Mouse (Mus musculus) bone marrow, adult 2 months (tissue): ENCODE measurements around the gene Nos1ap. TPM values are rescaled to one million over a fixed set of nuclear protein-coding genes. Genes with fewer than 3 reads are reported as not detected.

Source experiments
- H3K27ac ChIP-seq: fragments of 200-500 bp; 2 replicates; pipeline ENCODE4 v1.5.1; 2012; ENCODE audit warnings: low read depth, mild to moderate bottlenecking, control low read depth, inconsistent platforms, low read length; ENCODE audit not compliant: control insufficient read depth, poor library complexity, insufficient read depth
- H3K4me1 ChIP-seq: fragments of 200-500 bp; 2 replicates; pipeline ENCODE4 v1.6.1; 2011; ENCODE audit warnings: low read length; ENCODE audit not compliant: control insufficient read depth, insufficient read depth
- H3K4me3 ChIP-seq: fragments of 200-500 bp; replicated peaks from 2 replicates; pipeline ENCODE3; 2011; ENCODE audit warnings: mild to moderate bottlenecking, low read depth, low read length, control low read depth; ENCODE audit not compliant: control insufficient read depth
- CTCF ChIP-seq: fragments of 200-500 bp; IDR thresholded peaks from 2 replicates; pipeline ENCODE4 v1.5.1; 2011; ENCODE audit warnings: low read length, control low read depth; ENCODE audit not compliant: control insufficient read depth, insufficient read depth
- POLR2A ChIP-seq: fragments of 200-500 bp; IDR thresholded peaks from 2 replicates; pipeline ENCODE4 v1.6.1; 2011; ENCODE audit warnings: low read depth, mild to moderate bottlenecking, control low read depth, low read length, borderline replicate concordance; ENCODE audit not compliant: control insufficient read depth
- WGBS: fragments of 180-500 bp; shearing (Covaris S2); methylation state at CpG from one replicate; pipeline ENCODE4 v1.1.7; 2018; 5-methylcytosine and 5-hydroxymethylcytosine counted together
- polyA plus RNA-seq: library from polyadenylated mRNA; stranded (reverse); fragments of >200 nt; gene quantifications from 2 replicates; pipeline ENCODE4 v1.2.4, GENCODE M21; 2011; ENCODE audit warnings: low replicate concordance; ENCODE audit not compliant: missing spikeins, insufficient read depth, insufficient read length

Gene Nos1ap
- polyA plus RNA-seq, 1 experiment, result 68.3 TPM

- WGBS, result 89% methylated on average over 5 of the region's 5 CpGs
- Histone ChIP-seq H3K27ac (no peak overlapping the region), H3K4me1 (no peaks in the 10 kb centered on the region; the same call in 1 of the 2 replicates), H3K4me3 (no peak overlapping the region)
- TF ChIP-seq CTCF, result no peak
- TF ChIP-seq POLR2A, result no peak
Observed at GRCm38 (mm10) chr1:170375721-170376120, 213.9 kb downstream of the Nos1ap start.

- H3K27ac ChIP-seq, result no peak overlapping the region
- TF ChIP-seq POLR2A, result no peak
- TF ChIP-seq CTCF, result no peak
- WGBS, result 94% methylated on average over 2 of the region's 2 CpGs
- H3K4me1 ChIP-seq, result no peaks in the 10 kb centered on the region; the same call in 1 of the 2 replicates
- no peak overlapping the region for H3K4me3 ChIP-seq
Observed at GRCm38 (mm10) chr1:170373750-170374149, 215.9 kb downstream of the Nos1ap start.

GRCm38 (mm10) chr1:170371191-170371792, 218.4 kb downstream of the Nos1ap start:
- no peaks in the 10 kb centered on the region; the same call in 1 of the 2 replicates for H3K4me1 ChIP-seq
- no peak for TF ChIP-seq POLR2A
- no peak overlapping the region for H3K4me3 ChIP-seq
- no peak overlapping the region for H3K27ac ChIP-seq
- 55% methylated on average over 4 of the region's 4 CpGs for WGBS

DNA sequence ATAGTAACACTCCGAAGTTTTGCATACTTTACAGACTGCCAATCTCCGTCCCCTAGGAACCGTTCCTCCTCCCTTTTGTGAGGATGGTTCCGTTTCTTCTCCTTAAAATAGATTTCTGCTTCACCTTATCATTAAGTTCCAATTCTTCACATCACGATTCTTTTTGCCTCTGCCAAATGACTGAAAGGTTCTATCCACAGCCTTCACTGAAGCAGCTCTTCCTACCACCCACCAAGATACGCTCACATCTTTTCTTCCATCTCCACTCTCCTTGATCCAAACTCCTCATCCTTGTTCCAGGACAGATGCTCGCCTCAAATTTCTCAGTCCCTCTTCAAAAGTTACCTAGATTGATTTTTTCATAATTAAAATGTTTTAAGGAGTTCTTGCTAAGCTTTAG, 220.8 kb downstream of the Nos1ap start:
- no peak overlapping the region for H3K4me3 ChIP-seq
- no peaks in the 10 kb centered on the region; the same call in 1 of the 2 replicates for H3K4me1 ChIP-seq
- H3K27ac ChIP-seq, result no peak overlapping the region
- WGBS, result 82% methylated on average over 7 of the region's 7 CpGs
- no peak for TF ChIP-seq CTCF
- no peak for TF ChIP-seq POLR2A

DNA sequence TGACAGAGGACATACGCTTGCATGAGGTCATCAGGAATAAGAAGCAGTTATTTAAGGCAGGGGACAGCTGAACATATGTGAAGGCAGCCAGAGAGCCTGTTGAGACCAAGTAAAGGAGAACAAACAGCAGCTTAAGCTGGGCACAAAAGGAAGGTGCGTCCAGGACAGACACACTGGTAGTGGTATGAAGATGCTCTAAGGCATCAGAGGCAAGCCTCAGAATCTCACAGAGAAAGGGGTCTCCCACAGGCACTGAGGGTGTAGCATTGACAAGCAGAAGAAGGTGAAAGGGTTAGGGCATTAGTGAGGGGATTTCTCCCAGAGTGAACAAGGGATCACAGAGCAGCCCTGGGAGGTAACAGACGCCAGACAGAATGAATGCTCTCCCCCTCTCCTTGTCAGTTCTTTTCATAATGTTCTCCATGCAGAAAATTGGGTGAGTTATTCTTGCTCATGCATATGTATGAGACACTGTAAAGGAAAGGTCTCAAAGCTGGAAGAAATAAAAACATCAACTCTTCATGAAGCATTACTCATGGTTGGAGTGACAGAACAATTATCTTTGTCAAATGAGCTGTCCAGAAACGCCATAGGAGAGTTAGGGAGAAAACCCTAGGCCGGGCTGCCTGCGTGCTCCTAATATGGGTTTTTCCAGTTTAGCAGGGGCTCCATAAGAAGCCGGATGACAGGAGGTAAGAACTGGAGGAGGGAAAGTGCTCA, 222.5 kb downstream of the Nos1ap start:
- H3K27ac ChIP-seq, result no peak overlapping the region
- WGBS, result 88% methylated on average over 7 of the region's 7 CpGs
- no peak for TF ChIP-seq POLR2A
- no peak for TF ChIP-seq CTCF
- no peak overlapping the region for H3K4me3 ChIP-seq
- H3K4me1 ChIP-seq, result no peaks in the 10 kb centered on the region; the same call in 1 of the 2 replicates

DNA sequence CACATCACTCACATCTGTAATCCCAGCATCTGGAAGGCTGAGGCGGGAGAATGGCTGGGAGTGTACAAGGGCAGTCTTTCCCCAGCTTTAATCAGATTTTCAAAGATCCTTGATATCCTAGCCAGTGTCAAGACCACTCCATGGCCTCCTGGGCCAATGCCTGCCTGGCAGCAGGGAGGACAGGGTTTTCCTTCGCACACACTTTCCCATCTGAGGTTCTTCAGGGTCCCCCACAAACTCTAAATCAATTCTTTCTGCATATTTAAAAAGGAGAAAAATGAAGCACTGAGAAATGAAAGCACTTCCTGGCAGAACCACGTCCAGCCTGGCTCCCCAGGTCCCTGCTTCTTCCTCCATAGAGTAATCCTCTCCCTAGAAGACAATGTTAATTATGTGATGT, 225.9 kb downstream of the Nos1ap start:
- 70% methylated on average over 3 of the region's 3 CpGs for WGBS
- H3K4me1 ChIP-seq, result no peaks in the 10 kb centered on the region
- no peak overlapping the region for H3K4me3 ChIP-seq
- TF ChIP-seq POLR2A, result no peak
- no peak for TF ChIP-seq CTCF
- H3K27ac ChIP-seq, result no peak overlapping the region

DNA sequence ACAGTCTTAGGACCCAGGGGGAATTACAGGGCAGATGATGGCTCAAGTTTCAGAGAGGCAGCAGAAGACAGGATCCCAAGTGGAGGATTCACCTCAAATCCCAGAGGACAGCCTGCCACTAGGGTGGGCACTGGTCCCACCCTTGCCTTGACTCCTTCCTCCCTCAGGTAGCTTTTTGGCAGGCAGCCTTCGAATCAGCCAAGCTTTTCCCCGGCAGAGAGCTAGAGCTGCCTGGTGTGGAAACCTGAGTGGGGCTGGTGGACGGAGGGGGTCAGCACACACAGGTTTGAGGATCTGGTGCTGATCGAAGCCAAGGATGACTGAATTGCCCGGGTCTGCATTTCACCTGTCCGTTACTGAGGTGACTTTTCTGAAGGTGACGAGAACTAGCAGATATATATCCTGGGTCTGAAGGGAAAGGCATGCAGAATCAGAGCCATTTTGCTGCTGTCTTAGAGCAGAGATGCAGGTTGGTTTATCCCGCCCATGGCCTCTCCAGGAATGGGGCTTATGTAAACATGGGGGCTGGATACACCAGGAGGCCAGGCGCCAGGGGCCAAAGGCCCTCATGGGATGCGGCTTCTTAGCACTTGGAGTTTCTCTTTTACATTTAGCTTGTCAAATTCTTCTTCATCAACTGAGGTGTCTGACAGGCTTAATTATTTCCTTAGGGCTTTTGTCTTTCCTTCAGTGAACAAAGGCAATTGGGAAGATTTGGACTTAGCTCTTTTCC, 229.3 kb downstream of the Nos1ap start:
- 91% methylated on average over 10 of the region's 10 CpGs for WGBS
- Histone ChIP-seq H3K27ac (no peak overlapping the region), H3K4me1 (no peaks in the 10 kb centered on the region), H3K4me3 (no peak overlapping the region)
- TF ChIP-seq POLR2A, result no peak
- no peak for TF ChIP-seq CTCF

DNA sequence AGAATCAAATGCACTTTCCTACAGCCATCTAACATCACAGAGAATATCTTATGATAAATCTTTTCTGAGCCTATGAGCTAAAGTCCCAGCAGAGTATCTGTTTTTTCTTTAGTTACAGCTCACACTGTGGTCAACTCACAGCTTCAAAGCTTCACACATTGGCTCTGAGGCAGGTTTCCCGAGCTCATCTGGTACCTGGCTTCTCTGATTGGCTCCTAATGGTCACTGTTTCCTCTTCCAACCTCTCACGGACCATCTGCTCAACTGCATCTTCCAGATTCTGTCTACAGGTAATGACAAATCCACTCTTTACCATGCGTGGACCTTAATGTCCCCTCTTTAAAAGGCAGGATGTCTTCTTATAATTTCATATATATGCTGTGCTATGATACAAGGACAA, 236.3 kb downstream of the Nos1ap start:
- TF ChIP-seq POLR2A, result no peak
- no peak for TF ChIP-seq CTCF
- no peaks in the 10 kb centered on the region for H3K4me1 ChIP-seq
- no peak overlapping the region for H3K4me3 ChIP-seq
- 72% methylated on average over 3 of the region's 3 CpGs for WGBS
- no peak overlapping the region for H3K27ac ChIP-seq
